In the genomic region with DNA sequence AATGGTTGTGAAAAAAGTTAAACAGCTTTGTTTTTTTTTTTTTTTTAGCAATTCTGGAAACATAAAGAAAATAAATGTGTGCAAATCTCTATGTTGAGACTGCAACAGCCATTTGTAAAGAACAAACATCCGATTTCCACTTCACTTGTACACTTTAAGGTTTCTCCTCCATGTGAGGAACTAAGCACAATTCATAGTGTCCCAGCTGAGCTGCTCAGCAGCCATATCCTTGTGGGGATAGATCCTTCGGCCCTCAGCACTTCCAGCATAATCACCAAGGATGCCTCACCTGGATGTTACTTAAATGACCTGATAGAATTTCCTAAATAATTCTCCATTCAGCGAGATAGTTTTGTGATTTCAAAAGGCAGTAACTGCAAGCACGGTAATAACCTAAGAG, we compare ENCODE assay signal across 27 mouse cellular contexts.
DNase-seq lines count a peak whose midpoint lies in the region; ATAC-seq and TF ChIP-seq lines count a peak whose summit lies in the region.
"Had no signal": no experiment of that assay in that cellular context is flagged by ENCODE, and none has a peak within 500 bp of the region (broad histone marks: within the 10 kb centered on the region; RNA-seq: fewer than 3 reads in every experiment).

No protein-coding gene starts in this region.

- no peak overlapping the region for H3K9ac ChIP-seq in neural tube, embryonic 14.5 days (replicated peaks; ENCODE audit: low read depth, low read length)
- no peak overlapping the region for H3K9ac ChIP-seq in neural tube, embryonic 15.5 days (replicated peaks)
- no peak overlapping the region for H3K9ac ChIP-seq in hindbrain, embryonic 14.5 days
- no peak overlapping the region for H3K9ac ChIP-seq in midbrain, embryonic 14.5 days (replicated peaks; ENCODE audit: low read length)
- H3K9ac ChIP-seq in intestine, postnatal 0 days (ENCODE audit: low read depth, low read length): no peak overlapping the region
- H3K9ac ChIP-seq: forebrain, embryonic 13.5 days; heart, embryonic 12.5 days; liver, embryonic 13.5 days; stomach, embryonic 15.5 days had no signal

- no peak for ATAC-seq in neural tube, embryonic 14.5 days (ENCODE audit: low read depth)
- no peak for ATAC-seq in neural tube, embryonic 15.5 days (ENCODE audit: low FRiP score)
- no peak for ATAC-seq in hindbrain, embryonic 14.5 days (ENCODE audit: low FRiP score)
- ATAC-seq in midbrain, embryonic 14.5 days (ENCODE audit: low FRiP score, low TSS enrichment): no peak
- no peak for ATAC-seq in intestine, postnatal 0 days
- ATAC-seq: activated CD4-positive, CD25-positive, alpha-beta regulatory T cell, adult 4 months; lung, postnatal 0 days had no signal

- peak overlapping the region; percentile 31; the same call in 1 of the 2 replicates for H3K27ac ChIP-seq in neural tube, embryonic 14.5 days (ENCODE audit: low read depth, low read length)
- no peak overlapping the region; the same call in 1 of the 2 replicates for H3K27ac ChIP-seq in neural tube, embryonic 15.5 days (replicated peaks)
- H3K27ac ChIP-seq in hindbrain, embryonic 14.5 days: peak overlapping the region; percentile 85
- peak overlapping the region; percentile 78 for H3K27ac ChIP-seq in midbrain, embryonic 14.5 days (replicated peaks; ENCODE audit: low read depth, low read length)
- H3K27ac ChIP-seq in intestine, postnatal 0 days (ENCODE audit: low read depth, low read length): no peak overlapping the region
- H3K27ac ChIP-seq: liver, embryonic 13.5 days; stomach, embryonic 15.5 days had no signal

- H3K4me3 ChIP-seq in neural tube, embryonic 14.5 days (ENCODE audit: low read depth, low read length): no peak overlapping the region
- H3K4me3 ChIP-seq in neural tube, embryonic 15.5 days (replicated peaks): no peak overlapping the region
- H3K4me3 ChIP-seq in hindbrain, embryonic 14.5 days (replicated peaks; ENCODE audit: low read length): no peak overlapping the region
- H3K4me3 ChIP-seq in midbrain, embryonic 14.5 days (replicated peaks; ENCODE audit: low read depth, low read length): no peak overlapping the region
- H3K4me3 ChIP-seq in intestine, postnatal 0 days (ENCODE audit: low read depth, low read length): no peak overlapping the region
- H3K4me3 ChIP-seq: forebrain, embryonic 13.5 days; heart, embryonic 12.5 days; liver, embryonic 13.5 days; myocyte; stomach, embryonic 15.5 days had no signal

- DNase-seq in hindbrain, embryonic 14.5 days (ENCODE audit: low spot score): no peak
- peak; percentile 28 for DNase-seq in midbrain, embryonic 14.5 days
- DNase-seq in liver: no peak
- DNase-seq in lung, postnatal 10 days: no peak
- DNase-seq: adrenal gland, adult 8-10 months; B cell, adult 2 months; cerebellum, adult 11 months; cerebellum, postnatal 36 days; gastrocnemius, postnatal 25 days; heart, adult 18-20 months; heart, postnatal 4 days; kidney, adult 2 months; kidney, postnatal 4 days; left cerebral cortex, postnatal 4 days; liver, embryonic 13.5 days; lung, adult 18-20 months; right cerebral cortex, postnatal 25 days; thymus, postnatal 14 days had no signal

- 56% methylated on average over 4 of the region's 4 CpGs for WGBS in neural tube, embryonic 14.5 days
- 67% methylated on average over 4 of the region's 4 CpGs for WGBS in neural tube, embryonic 15.5 days
- WGBS in hindbrain, embryonic 14.5 days: 55% methylated on average over 4 of the region's 4 CpGs
- 55% methylated on average over 4 of the region's 4 CpGs for WGBS in midbrain, embryonic 14.5 days
- WGBS in intestine, postnatal 0 days: 70% methylated on average over 4 of the region's 4 CpGs

- TF ChIP-seq CTCF in intestine, postnatal 0 days (IDR thresholded peaks at IDR 0.05; ENCODE audit: low read depth): no peak

- no peak overlapping the region for H3K4me2 ChIP-seq in neural tube, embryonic 14.5 days (ENCODE audit: low read depth, low read length)
- H3K4me2 ChIP-seq in neural tube, embryonic 15.5 days: no peak overlapping the region
- H3K4me2 ChIP-seq in hindbrain, embryonic 14.5 days (replicated peaks): no peak overlapping the region
- no peak overlapping the region for H3K4me2 ChIP-seq in midbrain, embryonic 14.5 days (ENCODE audit: low read length)
- no peak overlapping the region for H3K4me2 ChIP-seq in intestine, postnatal 0 days (replicated peaks; ENCODE audit: low read depth)
- H3K4me2 ChIP-seq: heart, embryonic 12.5 days; liver, embryonic 13.5 days; stomach, embryonic 15.5 days had no signal

- no peaks in the 10 kb centered on the region for H3K36me3 ChIP-seq in neural tube, embryonic 14.5 days (ENCODE audit: control insufficient read depth, insufficient read depth, low read length)
- H3K36me3 ChIP-seq in neural tube, embryonic 15.5 days: no peaks in the 10 kb centered on the region
- H3K36me3 ChIP-seq in hindbrain, embryonic 14.5 days (replicated peaks; ENCODE audit: control insufficient read depth, insufficient read depth): no peaks in the 10 kb centered on the region
- no peaks in the 10 kb centered on the region for H3K36me3 ChIP-seq in midbrain, embryonic 14.5 days (ENCODE audit: control insufficient read depth, insufficient read depth, low read length)
- no peaks in the 10 kb centered on the region for H3K36me3 ChIP-seq in intestine, postnatal 0 days (ENCODE audit: control insufficient read depth, insufficient read depth)
- H3K36me3 ChIP-seq: heart, embryonic 12.5 days; liver, embryonic 13.5 days; stomach, embryonic 15.5 days had no signal

- H3K27me3 ChIP-seq in neural tube, embryonic 14.5 days (ENCODE audit: control insufficient read depth, insufficient read depth, low read length): no peaks in the 10 kb centered on the region
- H3K27me3 ChIP-seq in neural tube, embryonic 15.5 days (replicated peaks): no peaks in the 10 kb centered on the region
- no peaks in the 10 kb centered on the region for H3K27me3 ChIP-seq in hindbrain, embryonic 14.5 days (ENCODE audit: control insufficient read depth, insufficient read depth, low read length)
- H3K27me3 ChIP-seq in midbrain, embryonic 14.5 days (ENCODE audit: control insufficient read depth, insufficient read depth, low read length): no peaks in the 10 kb centered on the region
- H3K27me3 ChIP-seq in intestine, postnatal 0 days (replicated peaks; ENCODE audit: control insufficient read depth, insufficient read depth, low read length): no peaks in the 10 kb centered on the region
- H3K27me3 ChIP-seq: forebrain, embryonic 13.5 days; heart, embryonic 12.5 days; liver, embryonic 13.5 days; stomach, embryonic 15.5 days had no signal

- no peaks in the 10 kb centered on the region for H3K9me3 ChIP-seq in neural tube, embryonic 14.5 days (ENCODE audit: control insufficient read depth, low read length)
- H3K9me3 ChIP-seq in neural tube, embryonic 15.5 days (replicated peaks): no peaks in the 10 kb centered on the region
- H3K9me3 ChIP-seq in hindbrain, embryonic 14.5 days (ENCODE audit: control insufficient read depth, low read length): no peaks in the 10 kb centered on the region
- H3K9me3 ChIP-seq in midbrain, embryonic 14.5 days (ENCODE audit: control insufficient read depth, low read length): no peaks in the 10 kb centered on the region
- no peaks in the 10 kb centered on the region for H3K9me3 ChIP-seq in intestine, postnatal 0 days (ENCODE audit: control insufficient read depth)
- H3K9me3 ChIP-seq: forebrain, embryonic 13.5 days; heart, embryonic 12.5 days; liver, embryonic 13.5 days; stomach, embryonic 15.5 days had no signal

- H3K4me1 ChIP-seq in neural tube, embryonic 14.5 days (ENCODE audit: control insufficient read depth, insufficient read depth, low read length): peaks cover 4% of the 10 kb centered on the region; the same call in 1 of the 2 replicates
- H3K4me1 ChIP-seq in neural tube, embryonic 15.5 days: peaks cover 4% of the 10 kb centered on the region; the same call in 1 of the 2 replicates
- H3K4me1 ChIP-seq in hindbrain, embryonic 14.5 days (replicated peaks; ENCODE audit: control insufficient read depth, insufficient read depth, low read length): peaks cover 10% of the 10 kb centered on the region
- peaks cover 9% of the 10 kb centered on the region for H3K4me1 ChIP-seq in midbrain, embryonic 14.5 days (ENCODE audit: control insufficient read depth, insufficient read depth, low read length)
- no peaks in the 10 kb centered on the region for H3K4me1 ChIP-seq in intestine, postnatal 0 days (replicated peaks; ENCODE audit: control insufficient read depth, insufficient read depth, low read length)
- H3K4me1 ChIP-seq: heart, embryonic 12.5 days; liver, embryonic 13.5 days; stomach, embryonic 15.5 days had no signal

Comparison
In these comparisons a context has a peak if more than half of its experiments do, and no peak if none do; other contexts are left out.
1. H3K27ac ChIP-seq: peak in neural tube, embryonic 14.5 days (single experiment), hindbrain, embryonic 14.5 days (single experiment) and midbrain, embryonic 14.5 days (single experiment); none in neural tube, embryonic 15.5 days (single experiment) and intestine, postnatal 0 days (single experiment).